Mouse (Mus musculus) layer of hippocampus, postnatal 10 days (tissue): ENCODE results near the gene Anxa9. TPM values are rescaled to one million over a fixed set of nuclear protein-coding genes. Genes with fewer than 3 reads are reported as not detected.

Experiments
- DNase-seq, 2 experiments: peaks; one replicate each; pipeline ENCODE4 v3.0.0; 2021; ENCODE audit warnings: low spot score in 2 of 2
- total RNA-seq, 2 experiments: library from RNA; stranded (reverse); gene quantifications; 2 replicates each; pipeline ENCODE4 v1.2.3; 2021

Gene Anxa9
- total RNA-seq, 2 experiments from 2014 or later = 0.65 to 0.75 TPM

DNA sequence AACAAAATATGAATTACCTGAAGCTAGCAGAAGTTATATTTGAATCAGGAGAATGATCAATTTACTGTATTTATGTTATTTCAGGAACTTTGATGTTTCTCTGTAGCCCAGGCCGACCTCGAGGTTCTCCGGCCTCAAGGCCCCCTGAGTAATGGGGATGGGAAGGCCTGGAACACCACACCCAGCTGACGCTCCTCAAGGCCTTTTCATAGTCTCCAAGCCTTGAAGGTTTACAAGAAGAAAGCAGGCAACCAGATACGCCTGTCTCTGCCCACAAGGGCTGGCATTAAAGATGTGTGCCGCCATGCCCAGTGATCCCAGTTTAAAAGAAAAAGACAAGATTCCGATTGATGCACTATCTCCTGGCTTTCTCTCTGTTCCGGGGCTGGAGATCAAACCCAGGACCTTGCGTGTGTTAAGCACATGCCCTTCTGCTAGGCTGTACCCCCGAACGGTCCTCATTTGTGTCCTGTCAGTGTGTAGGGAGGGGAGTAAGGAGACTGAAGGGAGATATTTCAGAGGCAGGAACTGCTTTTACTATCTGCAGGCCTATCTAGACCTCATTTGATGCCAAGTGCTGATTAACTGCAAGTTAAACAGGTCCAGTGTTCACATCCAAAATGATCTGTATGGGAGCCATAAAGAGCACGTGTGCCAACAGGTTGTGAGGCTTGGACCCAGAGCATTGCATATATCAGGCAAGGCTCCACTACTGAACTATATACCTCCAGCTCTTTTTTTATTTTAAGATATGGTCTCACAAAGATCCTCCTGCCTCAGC is 22.3 kb downstream of the Anxa9 start:
- DNase-seq = no peak

DNA sequence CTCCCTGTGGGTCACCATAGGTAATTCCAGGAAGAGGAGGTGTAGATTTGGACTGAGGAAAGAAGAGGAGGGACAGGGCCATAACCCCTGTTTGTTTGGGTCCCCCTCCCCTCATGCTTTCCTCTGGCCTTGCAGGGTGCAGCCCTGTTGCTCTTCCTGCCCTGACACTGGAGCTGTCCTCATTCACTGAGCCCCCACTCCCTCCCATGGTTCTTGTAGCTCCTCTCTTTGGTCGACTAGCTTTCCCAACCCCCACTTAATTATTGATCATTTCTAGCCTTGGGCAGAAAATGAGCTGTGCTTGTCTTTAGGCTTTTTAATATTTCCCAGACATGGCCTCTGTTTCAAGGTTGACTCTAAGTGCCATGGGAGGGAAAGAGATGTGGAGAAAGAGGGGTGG is 22.9 kb downstream of the Anxa9 start:
- DNase-seq = no peak

DNA sequence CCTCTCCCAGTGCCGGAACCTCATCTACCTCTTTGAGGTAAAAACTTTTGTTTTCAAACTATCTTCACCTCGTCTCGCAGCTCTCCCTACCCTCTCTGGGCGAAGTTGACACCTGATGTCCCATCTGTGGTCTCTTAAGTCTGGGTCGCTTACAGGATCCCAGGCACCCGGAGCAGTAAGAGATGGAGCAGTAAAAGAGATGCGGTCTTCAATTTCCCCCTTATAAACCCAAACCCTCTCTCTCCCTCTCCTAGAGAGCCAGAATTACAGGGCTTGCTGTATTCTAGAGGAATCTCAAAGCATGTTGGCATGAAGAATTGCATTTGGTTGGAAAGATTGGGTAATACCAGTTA is 23.4 kb downstream of the Anxa9 start:
- no peak for DNase-seq

DNA sequence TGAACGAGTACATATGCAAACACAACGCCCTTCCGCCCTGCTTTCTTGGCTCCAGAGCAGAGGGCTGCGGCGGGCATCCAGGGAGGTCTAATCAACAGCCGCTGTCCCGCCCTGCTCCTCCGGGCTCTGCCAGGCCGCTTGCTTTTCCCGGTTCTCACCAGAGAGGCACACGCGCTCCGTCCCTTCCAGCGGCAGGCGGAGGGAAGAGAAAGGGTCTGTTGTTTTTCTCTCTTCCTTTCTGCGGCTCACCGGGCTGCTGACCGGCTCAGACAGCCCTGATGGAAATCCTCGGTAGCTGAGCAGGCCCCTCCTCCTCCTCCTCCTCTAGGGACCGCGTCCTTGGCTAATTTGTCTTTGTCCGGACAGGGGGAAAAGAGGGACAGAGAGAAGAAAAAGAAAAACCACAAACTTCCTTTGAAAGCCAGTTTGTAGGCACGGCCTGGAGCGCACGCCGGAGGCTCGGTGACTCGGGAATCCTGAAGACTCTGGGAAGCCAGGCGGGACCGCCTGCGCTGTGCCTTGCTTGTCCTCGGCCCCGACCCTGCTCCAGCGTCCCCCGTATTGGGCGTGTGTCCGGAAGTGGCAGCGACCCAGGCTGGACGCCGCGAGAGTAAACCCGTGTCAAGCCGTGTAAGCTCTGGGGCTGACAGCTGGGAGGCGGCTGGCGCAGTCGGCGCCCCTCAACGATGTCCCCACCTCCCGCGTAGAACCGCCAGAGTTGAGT is 23.9 kb downstream of the Anxa9 start:
- DNase-seq = peak; percentile 75 to 81

DNA sequence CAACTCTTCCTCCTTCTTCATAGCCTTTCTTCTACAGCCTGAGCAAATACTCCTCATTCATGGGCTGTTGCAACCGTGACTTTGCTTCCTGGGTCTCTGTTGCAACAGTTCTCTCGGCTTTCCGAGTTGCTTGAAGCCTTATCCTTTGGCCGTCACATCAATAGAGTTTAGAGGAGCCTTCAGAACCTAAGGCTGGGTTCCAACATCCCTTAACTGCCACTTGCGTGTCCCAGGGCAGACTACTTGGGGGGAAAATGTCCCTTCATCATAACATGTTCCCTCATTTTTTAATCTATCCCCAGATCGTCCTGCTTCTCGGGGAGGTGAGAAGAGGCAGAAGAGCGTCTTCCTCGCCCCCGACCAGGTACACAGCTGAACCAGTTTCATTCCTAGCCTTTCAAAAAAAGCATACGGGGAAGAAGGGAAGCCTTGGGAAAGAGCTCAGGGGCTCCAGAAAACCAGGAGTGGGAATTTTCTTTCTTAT is 24.6 kb downstream of the Anxa9 start:
- DNase-seq = peak; percentile 16 to 36

DNA sequence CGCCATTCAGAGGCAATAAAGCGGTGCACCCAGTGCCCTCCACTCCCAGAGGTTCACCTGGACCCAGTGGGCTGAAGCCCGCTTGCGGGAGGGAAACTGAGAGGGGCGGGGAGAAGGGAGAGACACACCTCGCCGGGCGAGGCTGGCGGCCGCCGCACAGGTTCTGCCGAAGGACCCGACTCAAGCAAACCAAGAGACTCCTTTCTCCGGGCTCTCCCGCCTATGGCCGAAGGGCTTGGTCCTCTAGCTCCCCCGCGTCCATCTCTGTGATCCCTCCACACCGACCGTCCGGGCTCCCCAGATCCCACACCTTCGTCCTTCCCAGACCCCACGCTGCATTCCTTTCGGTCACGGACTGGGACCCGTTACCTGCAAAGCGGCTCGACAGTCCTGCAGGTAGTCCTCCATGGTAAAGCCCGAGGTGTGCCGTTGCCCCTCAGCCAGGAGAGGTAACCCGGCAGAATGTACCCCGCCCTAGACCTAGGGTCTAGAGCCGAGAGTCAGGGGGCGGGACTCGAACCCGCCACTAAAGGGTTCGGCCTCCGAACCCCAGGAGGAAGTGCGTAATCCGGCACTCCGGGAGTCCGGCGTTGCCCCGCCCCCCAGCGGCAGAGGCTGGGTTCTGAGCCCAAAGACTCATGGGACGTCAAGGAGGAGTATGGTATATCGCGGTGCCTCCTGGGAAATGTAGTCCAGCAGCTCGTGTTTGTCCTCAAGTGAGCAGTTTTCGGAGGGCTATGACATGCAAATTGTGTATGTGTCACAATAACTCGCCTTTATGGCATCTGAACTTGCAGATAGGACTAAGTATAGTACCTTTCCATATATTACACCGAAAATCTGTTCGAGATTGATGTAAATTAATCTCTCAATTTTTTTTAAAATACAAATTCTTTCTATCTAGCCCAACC is 25.5 kb downstream of the Anxa9 start, which contains the start of the genes Mindy1 and Prune1:
Mindy1 (plus strand) TSS at position 130 of the 911 bp plus-strand sequence.
Prune1 (minus strand) TSS at position 861 of the 911 bp plus-strand sequence.
- peak; percentile 99 for DNase-seq

DNA sequence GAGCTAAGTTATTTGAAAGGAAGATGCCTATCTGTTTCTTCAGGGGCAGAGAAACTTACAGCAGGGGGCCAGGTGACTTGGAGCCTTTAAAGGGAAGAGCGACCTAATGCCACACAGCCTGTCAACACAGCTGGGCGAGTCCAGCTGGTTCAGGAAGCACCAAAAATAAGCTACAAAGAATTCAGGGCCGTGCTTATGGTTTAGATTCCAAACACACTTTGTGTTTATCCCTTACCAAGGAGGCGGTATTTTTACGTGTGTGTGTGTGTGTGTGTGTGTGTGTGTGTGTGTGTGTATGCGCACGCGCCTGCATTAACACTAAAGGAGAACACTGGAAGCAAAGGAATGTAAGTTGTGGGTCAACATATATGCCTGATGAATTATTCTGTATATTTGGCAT is 26.2 kb downstream of the Anxa9 start:
- peak; percentile 13 to 21 for DNase-seq

DNA sequence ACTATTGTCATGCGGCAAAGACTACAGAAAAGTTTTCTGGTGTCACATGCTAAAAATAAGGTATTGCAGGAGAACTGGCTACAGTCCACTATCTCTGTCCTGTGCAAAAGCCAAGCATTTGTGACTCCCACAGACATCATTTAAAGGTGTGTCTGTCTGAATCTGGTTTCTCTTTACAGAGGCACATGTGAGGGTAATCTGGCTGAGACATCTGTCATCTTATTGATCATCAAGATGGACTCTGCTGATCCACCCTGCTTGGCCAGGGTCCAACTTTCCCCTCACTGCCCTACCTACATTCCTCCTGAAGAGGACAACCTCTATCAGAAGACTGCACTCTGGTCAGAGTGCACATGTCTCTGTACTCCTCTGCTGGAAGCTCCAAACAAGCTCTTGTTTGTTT is 29.8 kb downstream of the Anxa9 start:
- DNase-seq = no peak

DNA sequence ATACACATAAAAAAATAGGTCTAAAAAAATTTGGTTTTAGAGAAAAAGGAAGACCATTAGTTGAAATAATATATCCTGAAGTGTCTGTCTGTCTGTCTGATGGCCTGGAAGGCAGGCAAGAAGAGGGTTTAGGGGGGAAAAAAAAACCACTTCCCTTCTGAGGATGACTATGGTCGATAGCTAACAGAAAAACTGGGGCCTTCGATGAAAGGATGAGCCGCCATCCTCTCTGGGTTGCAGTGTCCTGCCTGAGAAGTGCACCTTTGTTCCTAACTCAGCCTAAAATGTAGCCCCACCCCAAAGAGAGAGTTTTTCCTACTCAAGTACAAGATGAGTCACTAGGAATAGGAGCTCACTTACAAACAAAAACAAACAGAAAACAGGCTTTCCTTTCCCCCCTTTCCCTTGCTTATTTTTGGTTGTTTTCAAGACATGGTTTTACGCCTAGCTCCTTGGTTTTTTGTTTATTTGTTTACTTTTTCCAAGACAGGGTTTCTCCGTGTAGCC is 30.5 kb downstream of the Anxa9 start:
- no peak for DNase-seq

DNA sequence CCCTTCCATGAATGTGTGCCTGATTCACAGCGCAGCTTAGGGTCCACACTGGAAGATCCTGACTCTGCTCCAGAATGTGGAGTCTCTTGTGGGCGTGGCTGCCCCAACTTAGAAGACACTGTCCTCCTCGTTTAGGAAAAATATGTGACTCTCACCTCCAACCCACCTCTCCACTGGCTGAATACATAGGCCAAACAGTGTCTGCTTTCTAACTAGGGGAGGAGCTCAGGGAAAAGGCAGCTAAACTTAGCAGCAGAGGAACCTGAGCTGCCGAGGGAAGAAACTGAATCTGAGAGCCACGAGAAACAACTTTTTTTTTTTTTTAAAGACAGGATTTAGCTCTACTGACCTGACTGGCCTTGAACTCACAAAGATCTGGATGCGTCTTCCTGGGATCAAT is 31.8 kb downstream of the Anxa9 start:
- no peak for DNase-seq

DNA sequence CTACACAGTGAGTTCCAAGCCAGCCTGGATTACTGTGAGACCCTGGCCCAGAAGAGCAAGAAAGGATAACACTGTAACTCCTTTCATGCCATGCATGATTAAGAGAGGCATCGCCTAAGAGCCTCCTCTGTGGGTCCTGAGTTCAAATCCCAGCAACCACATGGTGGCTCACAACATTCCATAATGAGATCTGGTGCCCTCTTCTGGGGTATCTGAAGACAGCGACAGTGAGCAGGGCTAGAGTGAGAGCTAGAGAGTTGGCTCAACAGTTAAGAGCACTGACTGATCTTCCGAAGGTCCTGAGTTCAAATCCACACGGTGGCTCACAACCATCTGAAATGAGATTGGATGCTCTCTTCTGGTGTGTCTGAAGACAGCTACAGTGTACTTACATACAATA is 32.5 kb downstream of the Anxa9 start:
- no peak for DNase-seq

DNA sequence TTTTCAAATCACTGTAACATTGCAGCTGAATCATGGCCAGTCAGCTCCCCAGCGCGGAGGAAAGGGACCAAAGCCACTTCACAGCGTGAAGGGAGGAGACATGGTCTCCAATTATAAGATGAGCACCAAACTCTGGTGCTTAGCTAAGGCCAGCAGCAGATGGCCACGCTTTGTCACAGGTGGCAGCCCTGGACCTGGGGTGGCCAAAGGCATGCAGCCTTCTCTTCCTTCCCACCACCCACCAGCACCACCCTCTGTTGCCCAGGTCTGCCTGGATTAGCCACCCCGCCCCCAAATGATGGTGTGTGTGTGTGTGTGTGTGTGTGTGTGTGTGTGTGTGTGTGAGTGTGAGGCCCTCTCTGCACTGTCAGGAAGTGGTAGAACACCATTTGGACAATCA is 33.5 kb downstream of the Anxa9 start:
- DNase-seq = no peak

DNA sequence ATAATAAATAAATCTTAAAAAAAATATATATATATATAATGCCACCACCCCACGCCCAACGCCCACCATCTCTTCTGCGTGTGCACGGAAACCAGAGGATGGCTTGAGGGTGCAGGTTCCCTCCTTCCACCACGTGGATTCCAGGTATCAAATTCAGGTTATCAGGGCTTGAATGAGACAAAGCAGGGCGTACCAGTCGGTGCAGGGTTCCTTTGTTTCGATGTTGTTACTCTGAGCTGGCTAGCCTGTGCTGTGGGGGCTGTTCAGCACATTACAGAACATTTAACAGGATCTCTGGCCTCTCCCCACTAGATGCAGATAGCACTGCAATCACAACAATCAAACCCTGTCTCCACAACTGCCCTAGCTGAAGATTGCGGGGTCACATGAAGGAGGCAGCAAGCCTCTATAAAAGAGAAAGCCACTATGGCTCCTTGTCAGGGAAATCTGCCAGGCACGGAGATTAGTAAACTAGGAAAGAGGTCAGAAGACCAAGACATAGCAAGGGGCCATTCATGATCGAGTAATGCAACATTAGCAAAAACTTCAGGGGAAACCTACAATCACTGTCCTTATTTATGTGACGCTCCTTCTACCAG is 36.1 kb downstream of the Anxa9 start:
- DNase-seq = no peak

DNA sequence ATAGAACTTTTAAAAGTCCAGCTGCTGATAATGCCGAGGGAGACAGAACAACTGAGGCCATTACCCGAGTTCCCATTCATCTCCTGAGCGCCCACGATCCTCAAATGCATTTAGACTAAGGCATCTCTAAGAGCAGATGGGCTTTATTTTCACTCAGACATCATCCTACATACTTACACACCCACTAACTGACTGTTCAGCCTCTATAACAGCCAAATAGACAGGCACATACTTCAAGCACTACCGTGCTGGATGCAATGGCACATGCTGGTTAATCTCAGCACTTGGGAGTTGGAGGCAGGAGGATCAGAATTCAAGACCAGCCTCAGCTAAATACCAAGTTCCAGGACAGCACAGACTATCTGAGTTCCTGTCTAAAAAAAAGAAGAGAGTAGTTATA is 37.2 kb downstream of the Anxa9 start:
- DNase-seq = no peak

DNA sequence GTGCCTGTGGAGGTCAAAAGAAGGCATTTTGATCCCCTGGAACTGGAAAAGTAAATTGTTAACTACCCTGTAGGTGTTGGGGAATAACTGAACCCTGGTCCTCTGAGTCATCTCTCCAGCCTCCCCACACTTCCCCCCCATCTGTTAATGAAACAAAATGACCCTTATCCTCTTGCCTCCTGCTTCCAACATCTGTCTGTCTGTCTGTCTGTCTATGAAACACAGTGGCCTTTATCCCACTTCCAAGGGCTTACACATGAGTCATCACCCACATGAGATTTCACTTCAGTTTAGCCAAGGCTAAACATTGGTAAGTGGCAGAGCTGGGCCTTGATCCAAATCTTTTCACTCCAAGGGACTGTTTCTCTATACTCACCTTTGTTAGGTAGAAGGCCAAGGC is 39.1 kb downstream of the Anxa9 start:
- DNase-seq = no peak

DNA sequence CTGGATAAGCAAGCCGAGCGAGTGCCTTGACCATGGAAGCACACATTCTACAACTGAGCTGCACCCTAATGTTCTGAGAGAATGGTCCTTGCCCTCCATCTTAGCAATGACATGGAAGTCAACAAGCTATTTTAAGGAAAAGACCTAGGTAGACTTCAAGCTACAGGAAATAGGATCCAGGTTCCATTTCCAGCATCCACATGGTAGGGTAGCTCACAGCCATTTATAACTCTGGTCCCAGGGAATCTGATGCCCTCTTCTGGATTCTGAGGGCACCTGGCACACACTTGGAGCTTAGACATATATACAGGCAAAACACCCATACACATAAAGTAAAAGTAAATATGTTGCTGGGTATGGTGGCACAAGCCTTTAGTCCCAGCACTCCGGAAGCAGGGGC is 40.9 kb downstream of the Anxa9 start:
- DNase-seq = no peak

DNA sequence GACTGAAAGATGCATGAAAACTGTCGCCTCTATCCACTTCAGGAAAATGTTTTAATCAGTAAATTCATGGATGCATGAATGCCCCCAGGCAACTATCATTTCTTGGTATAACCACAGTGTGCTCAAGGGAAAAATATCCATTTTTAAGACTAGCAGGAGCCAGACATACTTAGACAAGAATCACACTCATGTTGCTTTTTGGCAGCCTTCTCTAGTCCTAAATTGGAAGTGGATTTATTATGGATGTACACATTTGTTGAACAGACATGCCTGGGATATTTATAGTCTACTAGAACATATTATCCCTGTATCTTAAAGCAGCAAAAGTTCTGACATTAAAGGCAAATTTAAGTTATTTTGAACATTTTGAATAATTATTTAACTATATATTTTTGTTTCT is 42.3 kb downstream of the Anxa9 start:
- DNase-seq = no peak

DNA sequence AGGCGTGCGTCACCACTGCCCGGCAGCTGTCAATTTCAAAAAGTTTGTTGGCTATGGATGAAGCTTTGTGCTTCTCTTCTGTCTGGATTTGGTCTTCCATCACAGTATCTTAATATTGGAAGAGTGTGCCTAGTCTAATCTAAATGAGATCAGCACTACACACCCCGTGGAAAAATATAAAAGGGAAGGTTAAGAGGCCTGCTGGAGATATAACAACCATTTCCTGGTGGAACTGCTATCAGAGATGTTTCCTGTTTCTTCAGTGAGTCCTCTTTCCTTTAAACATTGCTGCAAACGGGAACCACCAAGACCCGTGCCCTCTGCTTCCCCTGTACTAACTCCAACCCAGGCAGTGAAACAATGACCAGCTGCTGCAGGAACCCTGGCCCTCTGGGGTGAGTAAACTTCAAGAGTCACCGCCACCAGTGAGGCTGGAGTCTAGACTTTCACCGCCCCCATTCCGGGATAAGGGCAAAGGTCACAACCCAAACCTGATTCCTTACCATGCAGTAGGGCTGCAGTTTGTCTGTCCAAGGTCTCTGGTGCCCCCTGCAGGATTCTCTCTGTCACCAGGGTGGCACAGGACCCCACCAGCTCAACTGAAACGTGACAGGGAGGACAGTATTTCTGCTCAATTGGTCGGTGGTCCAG is 43.8 kb downstream of the Anxa9 start:
- peak; percentile 64 to 76 for DNase-seq

DNA sequence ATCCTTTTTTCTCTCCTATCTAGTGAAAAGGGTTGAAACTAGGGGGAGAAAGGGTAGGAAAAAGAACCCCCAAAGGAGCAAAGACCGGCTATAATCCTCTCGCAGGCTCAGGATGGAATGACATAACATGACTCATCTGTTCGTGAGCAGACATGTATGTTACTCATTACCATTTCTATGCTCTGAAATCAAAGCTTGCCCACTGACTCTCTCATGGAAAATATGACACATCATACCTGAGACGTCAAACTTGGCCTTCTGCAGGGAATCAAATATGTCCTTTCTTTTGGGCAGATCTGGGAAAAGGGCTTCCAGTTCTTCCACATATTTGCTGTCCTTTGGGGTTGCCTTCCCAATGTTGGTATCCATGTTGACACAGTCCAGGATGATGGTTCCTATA is 45.0 kb downstream of the Anxa9 start:
- DNase-seq = no peak

DNA sequence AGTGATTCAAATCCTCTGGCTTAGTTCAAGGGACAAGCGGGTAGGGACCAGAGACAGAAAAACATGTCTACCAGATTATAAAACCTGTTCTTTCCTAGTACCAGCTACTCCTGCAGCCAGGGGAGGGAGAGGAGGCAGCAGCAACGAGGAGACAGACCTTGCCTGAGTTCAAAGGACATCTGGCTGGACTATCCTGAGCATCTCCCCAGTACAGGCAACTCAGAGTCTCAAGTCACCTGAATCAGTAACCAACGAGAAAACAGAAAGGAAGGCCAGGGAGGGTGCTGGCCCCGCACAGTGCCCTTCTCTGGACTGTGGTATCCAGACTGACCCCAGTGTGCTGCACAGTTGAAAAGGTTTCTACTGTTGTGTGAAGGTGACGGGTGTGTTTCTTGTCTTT is 50.0 kb downstream of the Anxa9 start:
- DNase-seq = no peak
